Mouse (Mus musculus): ENCODE measurements at regions not wholly inside any gene's neighbourhood (a gene's known extent, or its start where the extent isn't known, plus 50 kb on each side); places are given as distances from the start of the nearest gene placed in this dataset.
A peak's percentile ranks its signal among the peaks of the same experiment; 100 is the strongest.

- Histone ChIP-seq H3K27ac (ENCODE audit: low read depth) (no peak overlapping the region), H3K36me3 (ENCODE audit: insufficient read depth) (no peaks in the 10 kb centered on the region), H3K4me2 (no peak overlapping the region), H3K9me3 (ENCODE audit: low read depth, low read length) (no peaks in the 10 kb centered on the region), H3K9ac (no peak overlapping the region), H3K4me3 (ENCODE audit: low read depth, low read length) (no peak overlapping the region), H3K27me3 (ENCODE audit: insufficient read depth, low read length) (no peaks in the 10 kb centered on the region), H3K4me1 (ENCODE audit: insufficient read depth) (0 out of 2 replicates have a peak, but pooled peaks cover 7% of the 10 kb centered on the region)
- ATAC-seq (ENCODE audit: insufficient read depth) (no peak), DNase-seq (no peak)
- WGBS: 61% methylated on average over 5 of the region's 5 CpGs
- TF ChIP-seq CTCF (IDR thresholded peaks at IDR 0.05; ENCODE audit: low read depth): no peak
Measured at GRCm38 (mm10) chr3:35343936-35344335, 410.0 kb upstream of the Atp11b start.

GRCm38 (mm10) chr3:35349114-35349513 lies 404.8 kb upstream of the Atp11b start:
- Histone ChIP-seq H3K27ac (ENCODE audit: low read depth) (no peak overlapping the region), H3K27me3 (ENCODE audit: insufficient read depth, low read length) (no peaks in the 10 kb centered on the region), H3K36me3 (ENCODE audit: insufficient read depth) (no peaks in the 10 kb centered on the region), H3K4me3 (ENCODE audit: low read depth, low read length) (no peak overlapping the region), H3K4me2 (no peak overlapping the region), H3K9me3 (ENCODE audit: low read depth, low read length) (no peaks in the 10 kb centered on the region), H3K4me1 (ENCODE audit: insufficient read depth) (no peaks in the 10 kb centered on the region), H3K9ac (no peak overlapping the region)
- TF ChIP-seq CTCF (IDR thresholded peaks at IDR 0.05; ENCODE audit: low read depth): no peak
- DNase-seq: no peak
- 72% methylated on average over 7 of the region's 7 CpGs for WGBS
- no peak for ATAC-seq (ENCODE audit: insufficient read depth)

- no peaks in the 10 kb centered on the region for H3K9me3 ChIP-seq (ENCODE audit: low read depth, low read length)
- no peak for TF ChIP-seq CTCF (IDR thresholded peaks at IDR 0.05; ENCODE audit: low read depth)
- no peak overlapping the region for H3K27ac ChIP-seq (ENCODE audit: low read depth)
- DNase-seq (no peak), ATAC-seq (ENCODE audit: insufficient read depth) (no peak; the same call in 1 of the 2 replicates)
- no peak overlapping the region for H3K4me2 ChIP-seq
- no peaks in the 10 kb centered on the region for H3K27me3 ChIP-seq (ENCODE audit: insufficient read depth, low read length)
- H3K4me3 ChIP-seq (ENCODE audit: low read depth, low read length): no peak overlapping the region
- no peaks in the 10 kb centered on the region for H3K36me3 ChIP-seq (ENCODE audit: insufficient read depth)
- H3K4me1 ChIP-seq (ENCODE audit: insufficient read depth): no peaks in the 10 kb centered on the region
- H3K9ac ChIP-seq: no peak overlapping the region
- WGBS: 85% methylated on average over 9 of the region's 9 CpGs
Measured at GRCm38 (mm10) chr3:35353442-35353841, 400.5 kb upstream of the Atp11b start.

GRCm38 (mm10) chr3:35353920-35354319 lies 400.0 kb upstream of the Atp11b start:
- Histone ChIP-seq H3K4me1 (ENCODE audit: insufficient read depth) (no peaks in the 10 kb centered on the region), H3K27me3 (ENCODE audit: insufficient read depth, low read length) (no peaks in the 10 kb centered on the region), H3K9me3 (ENCODE audit: low read depth, low read length) (no peaks in the 10 kb centered on the region), H3K4me3 (ENCODE audit: low read depth, low read length) (no peak overlapping the region), H3K27ac (ENCODE audit: low read depth) (no peak overlapping the region), H3K36me3 (ENCODE audit: insufficient read depth) (no peaks in the 10 kb centered on the region), H3K4me2 (no peak overlapping the region), H3K9ac (no peak overlapping the region)
- 40% methylated on average over 7 of the region's 7 CpGs for WGBS
- no peak for TF ChIP-seq CTCF (IDR thresholded peaks at IDR 0.05; ENCODE audit: low read depth)
- no peak for DNase-seq
- no peak for ATAC-seq (ENCODE audit: insufficient read depth)

- Histone ChIP-seq H3K36me3 (ENCODE audit: insufficient read depth) (no peaks in the 10 kb centered on the region), H3K4me2 (no peak overlapping the region), H3K4me1 (ENCODE audit: insufficient read depth) (no peaks in the 10 kb centered on the region), H3K9ac (no peak overlapping the region), H3K27me3 (ENCODE audit: insufficient read depth, low read length) (no peaks in the 10 kb centered on the region), H3K9me3 (ENCODE audit: low read depth, low read length) (no peaks in the 10 kb centered on the region), H3K4me3 (ENCODE audit: low read depth, low read length) (no peak overlapping the region), H3K27ac (ENCODE audit: low read depth) (no peak overlapping the region)
- 30% methylated on average over 5 of the region's 5 CpGs for WGBS
- TF ChIP-seq CTCF (IDR thresholded peaks at IDR 0.05; ENCODE audit: low read depth): peak; percentile 9; the same call in 1 of the 2 replicates
- ATAC-seq (ENCODE audit: insufficient read depth) (peak; percentile 66), DNase-seq (peak; percentile 75)
Measured at GRCm38 (mm10) chr3:35354356-35354755, 399.6 kb upstream of the Atp11b start.

- no peak for ATAC-seq (ENCODE audit: insufficient read depth)
Measured at GRCm38 (mm10) chr3:35357111-35357510, 396.8 kb upstream of the Atp11b start.

GRCm38 (mm10) chr3:35358541-35358940 lies 395.4 kb upstream of the Atp11b start:
- no peak overlapping the region for H3K9ac ChIP-seq
- no peak for DNase-seq
- 70% methylated on average over 6 of the region's 6 CpGs for WGBS

More at GRCm38 (mm10) chr3:35357111-35357510, 396.8 kb upstream of the Atp11b start:
- H3K4me2 ChIP-seq: no peak overlapping the region
- no peaks in the 10 kb centered on the region for H3K4me1 ChIP-seq (ENCODE audit: insufficient read depth)
- no peaks in the 10 kb centered on the region for H3K9me3 ChIP-seq (ENCODE audit: low read depth, low read length)
- H3K27ac ChIP-seq (ENCODE audit: low read depth): no peak overlapping the region
- no peak for TF ChIP-seq CTCF (IDR thresholded peaks at IDR 0.05; ENCODE audit: low read depth)
- H3K4me3 ChIP-seq (ENCODE audit: low read depth, low read length): no peak overlapping the region
- no peaks in the 10 kb centered on the region for H3K27me3 ChIP-seq (ENCODE audit: insufficient read depth, low read length)
- no peak overlapping the region for H3K9ac ChIP-seq
- 61% methylated on average over 15 of the region's 15 CpGs for WGBS
- no peak for DNase-seq
- no peaks in the 10 kb centered on the region for H3K36me3 ChIP-seq (ENCODE audit: insufficient read depth)

GRCm38 (mm10) chr3:35359288-35359687 lies 394.6 kb upstream of the Atp11b start:
- no peak for ATAC-seq (ENCODE audit: insufficient read depth)
- 37% methylated on average over 8 of the region's 8 CpGs for WGBS
- no peak for DNase-seq

More at GRCm38 (mm10) chr3:35358541-35358940, 395.4 kb upstream of the Atp11b start:
- ATAC-seq (ENCODE audit: insufficient read depth): no peak
- H3K9me3 ChIP-seq (ENCODE audit: low read depth, low read length): no peaks in the 10 kb centered on the region
- TF ChIP-seq CTCF (IDR thresholded peaks at IDR 0.05; ENCODE audit: low read depth): no peak
- no peaks in the 10 kb centered on the region for H3K27me3 ChIP-seq (ENCODE audit: insufficient read depth, low read length)
- no peak overlapping the region for H3K27ac ChIP-seq (ENCODE audit: low read depth)
- H3K4me1 ChIP-seq (ENCODE audit: insufficient read depth): no peaks in the 10 kb centered on the region
- no peaks in the 10 kb centered on the region for H3K36me3 ChIP-seq (ENCODE audit: insufficient read depth)
- H3K4me2 ChIP-seq: no peak overlapping the region
- H3K4me3 ChIP-seq (ENCODE audit: low read depth, low read length): no peak overlapping the region

More at GRCm38 (mm10) chr3:35359288-35359687, 394.6 kb upstream of the Atp11b start:
- Histone ChIP-seq H3K27ac (ENCODE audit: low read depth) (no peak overlapping the region), H3K36me3 (ENCODE audit: insufficient read depth) (no peaks in the 10 kb centered on the region), H3K4me3 (ENCODE audit: low read depth, low read length) (no peak overlapping the region), H3K4me1 (ENCODE audit: insufficient read depth) (no peaks in the 10 kb centered on the region), H3K27me3 (ENCODE audit: insufficient read depth, low read length) (no peaks in the 10 kb centered on the region), H3K9ac (no peak overlapping the region), H3K4me2 (no peak overlapping the region), H3K9me3 (ENCODE audit: low read depth, low read length) (no peaks in the 10 kb centered on the region)
- no peak for TF ChIP-seq CTCF (IDR thresholded peaks at IDR 0.05; ENCODE audit: low read depth)

Measured in lung, embryonic 14.5 days (tissue).